Mouse (Mus musculus) gonadal fat pad, adult 2 months (tissue): ENCODE data around the gene Amh. TPM values are rescaled to one million over a fixed set of nuclear protein-coding genes. Genes with fewer than 3 reads are reported as not detected.

Experiments used
- DNase-seq: peaks from one replicate; pipeline ENCODE4 v3.0.0-alpha.2; 2012; ENCODE audit warnings: low read depth
- polyA plus RNA-seq: library from polyadenylated mRNA; depleted of rRNA; stranded (reverse); fragments of >200 nt; gene quantifications from 2 replicates; pipeline ENCODE4 v1.2.3, GENCODE M21; 2012; rRNA removed

Amh gene
- polyA plus RNA-seq, 1 experiment = 0.39 TPM

GRCm38 (mm10) chr10:80856908-80857307 lies 51.9 kb downstream of the Amh start:
- DNase-seq = no peak

Other genes with a start within 250 kb of the Amh start
- gene Rexo1, start 243.7 kb upstream of the Amh start, polyA plus RNA-seq = 35.3 and 36.9 TPM in 2 replicates
- gene Klf16, start 227.9 kb upstream of the Amh start, polyA plus RNA-seq = 20.8 and 30.5 TPM in 2 replicates
- gene Abhd17a, start 214.9 kb upstream of the Amh start, polyA plus RNA-seq = 192 and 205 TPM in 2 replicates
- 82.6 and 91.5 TPM in 2 replicates for gene Scamp4, start 202.4 kb upstream of the Amh start, polyA plus RNA-seq
- gene Adat3, start 202.4 kb upstream of the Amh start, polyA plus RNA-seq = 9.5 and 9.6 TPM in 2 replicates
- 1.5 and 2.1 TPM in 2 replicates for gene Gm49322, start 199.2 kb upstream of the Amh start, polyA plus RNA-seq
- 228 and 235 TPM in 2 replicates for gene Csnk1g2, start 182.4 kb upstream of the Amh start, polyA plus RNA-seq
- gene Btbd2, start 148.2 kb upstream of the Amh start, polyA plus RNA-seq = 74.5 and 89.2 TPM in 2 replicates
- gene Mknk2, start 127.1 kb upstream of the Amh start, polyA plus RNA-seq = 420 and 516 TPM in 2 replicates
- gene Mob3a, start 103.3 kb upstream of the Amh start, polyA plus RNA-seq = 34.8 and 45.6 TPM in 2 replicates
- 62.8 and 75.4 TPM in 2 replicates for gene Izumo4, start 103.1 kb upstream of the Amh start, polyA plus RNA-seq
- gene Ap3d1, start 63.0 kb upstream of the Amh start, polyA plus RNA-seq = 149 and 151 TPM in 2 replicates
- gene Dot1l, start 50.0 kb upstream of the Amh start, polyA plus RNA-seq = 18.7 and 38.6 TPM in 2 replicates
- 20.1 and 33.9 TPM in 2 replicates for gene Sf3a2, start 7.0 kb upstream of the Amh start, polyA plus RNA-seq
- gene Plekhj1, start 6.6 kb upstream of the Amh start, polyA plus RNA-seq = 44.2 and 56.6 TPM in 2 replicates
- 0.22 and 0.63 TPM in 2 replicates for gene Jsrp1, start 8.3 kb downstream of the Amh start, polyA plus RNA-seq
- 628 and 915 TPM in 2 replicates for gene Oaz1, start 21.4 kb downstream of the Amh start, polyA plus RNA-seq
- gene Lingo3, start 38.8 kb downstream of the Amh start, polyA plus RNA-seq = 0.04 TPM in 1 of 2 replicates, not detected in the other
- 80.4 and 114 TPM in 2 replicates for gene Lsm7, start 50.0 kb downstream of the Amh start, polyA plus RNA-seq
- gene Sppl2b, start 50.0 kb downstream of the Amh start, polyA plus RNA-seq = 67.4 and 71.5 TPM in 2 replicates
- 0.12 and 0.13 TPM in 2 replicates for gene Tmprss9, start 66.6 kb downstream of the Amh start, polyA plus RNA-seq
- gene Timm13, start 95.7 kb downstream of the Amh start, polyA plus RNA-seq = 137 and 184 TPM in 2 replicates
- 12.9 and 14.1 TPM in 2 replicates for gene Lmnb2, start 113.0 kb downstream of the Amh start, polyA plus RNA-seq
- 14.7 and 15.3 TPM in 2 replicates for gene Gadd45b, start 124.8 kb downstream of the Amh start, polyA plus RNA-seq
- 5.9 and 6.3 TPM in 2 replicates for gene Gng7, start 209.7 kb downstream of the Amh start, polyA plus RNA-seq
- gene Diras1, start 220.4 kb downstream of the Amh start, polyA plus RNA-seq = not detected in 2 replicates
- 31.0 and 34.3 TPM in 2 replicates for gene Slc39a3, start 232.2 kb downstream of the Amh start, polyA plus RNA-seq